Mouse (Mus musculus) neural tube, embryonic 13.5 days (tissue): ENCODE measurements around the gene Zfp652. TPM values are rescaled to one million over a fixed set of nuclear protein-coding genes. Genes with fewer than 3 reads are reported as not detected.
A peak's percentile ranks its signal among the peaks of the same experiment; 100 is the strongest.

ENCODE experiments used
- ATAC-seq: fragments of 200-750 bp; cut with Nextera tagmentation; 2 replicates; pipeline ENCODE4 v1.8.0; 2017; ENCODE audit warnings: low read depth, mild to moderate bottlenecking, moderate TSS enrichment, moderate library complexity
- H3K27ac ChIP-seq: fragments of 300-500 bp; sonication (generic); replicated peaks from 2 replicates; pipeline ENCODE4 v1.5.1; 2015; ENCODE audit warnings: moderate library complexity, mild to moderate bottlenecking, inconsistent platforms
- H3K27me3 ChIP-seq: fragments of 300-500 bp; sonication (generic); 2 replicates; pipeline ENCODE4 v1.6.1; 2015; ENCODE audit warnings: mild to moderate bottlenecking, inconsistent platforms
- H3K36me3 ChIP-seq: fragments of 300-500 bp; sonication (generic); 2 replicates; pipeline ENCODE4 v1.6.1; 2015; ENCODE audit warnings: mild to moderate bottlenecking, inconsistent platforms
- H3K4me1 ChIP-seq: fragments of 300-500 bp; sonication (generic); replicated peaks from 2 replicates; pipeline ENCODE4 v1.6.1; 2015; ENCODE audit warnings: inconsistent platforms
- H3K4me2 ChIP-seq: fragments of 300-500 bp; sonication (generic); 2 replicates; pipeline ENCODE4 v1.6.1; 2015; ENCODE audit warnings: inconsistent platforms, mild to moderate bottlenecking, moderate library complexity
- H3K4me3 ChIP-seq: fragments of 300-500 bp; sonication (generic); 2 replicates; pipeline ENCODE4 v1.5.1; 2015; ENCODE audit warnings: mild to moderate bottlenecking, inconsistent platforms
- H3K9ac ChIP-seq: fragments of 300-500 bp; sonication (generic); 2 replicates; pipeline ENCODE4 v1.6.1; 2015; ENCODE audit warnings: moderate library complexity, mild to moderate bottlenecking, inconsistent platforms
- H3K9me3 ChIP-seq: fragments of 300-500 bp; sonication (generic); 2 replicates; pipeline ENCODE4 v1.6.1; 2016; ENCODE audit warnings: inconsistent platforms
- WGBS: fragments of 180-500 bp; shearing (Covaris S2); methylation state at CpG from one replicate; pipeline ENCODE4 v1.1.7; 2015; 5-methylcytosine and 5-hydroxymethylcytosine counted together
- polyA plus RNA-seq: library from polyadenylated mRNA; unstranded; fragments of >200 nt; fragmentation: Nextera tagmentation; extraction: Ambion mirVana; gene quantifications from 2 replicates; pipeline ENCODE4 v1.2.1, GENCODE M21; 2015

The Zfp652 gene
- polyA plus RNA-seq, 1 experiment from 2014 or later, result 30.1 TPM

GRCm38 (mm10) chr11:95688515-95688914, 24.0 kb upstream of the Zfp652 start:
- no peak overlapping the region for H3K9ac ChIP-seq

GRCm38 (mm10) chr11:95688981-95689380, 23.5 kb upstream of the Zfp652 start:
- H3K9me3 ChIP-seq, result no peaks in the 10 kb centered on the region
- no peak overlapping the region for H3K4me2 ChIP-seq
- no peaks in the 10 kb centered on the region for H3K36me3 ChIP-seq
- H3K4me3 ChIP-seq, result no peak overlapping the region
- no peaks in the 10 kb centered on the region for H3K27me3 ChIP-seq
- no peak overlapping the region for H3K9ac ChIP-seq
- 84% methylated on average over 7 of the region's 7 CpGs for WGBS
- H3K4me1 ChIP-seq, result no peaks in the 10 kb centered on the region
- no peak overlapping the region for H3K27ac ChIP-seq
- ATAC-seq, result no peak

More at GRCm38 (mm10) chr11:95688515-95688914, 24.0 kb upstream of the Zfp652 start:
- no peak for ATAC-seq
- Histone ChIP-seq H3K27ac (no peak overlapping the region), H3K27me3 (no peaks in the 10 kb centered on the region), H3K36me3 (no peaks in the 10 kb centered on the region), H3K4me2 (no peak overlapping the region), H3K4me3 (no peak overlapping the region), H3K9me3 (no peaks in the 10 kb centered on the region), H3K4me1 (no peaks in the 10 kb centered on the region)
- 72% methylated on average over 6 of the region's 6 CpGs for WGBS

- no peak for ATAC-seq
- H3K4me1 ChIP-seq, result no peaks in the 10 kb centered on the region
- H3K27me3 ChIP-seq, result no peaks in the 10 kb centered on the region
- no peak overlapping the region for H3K27ac ChIP-seq
- no peak overlapping the region for H3K9ac ChIP-seq
- 82% methylated on average over 3 of the region's 3 CpGs for WGBS
- no peaks in the 10 kb centered on the region for H3K36me3 ChIP-seq
- H3K4me3 ChIP-seq, result no peak overlapping the region
- no peaks in the 10 kb centered on the region for H3K9me3 ChIP-seq
- no peak overlapping the region for H3K4me2 ChIP-seq
These were observed 22.9 kb upstream of the Zfp652 start for GRCm38 (mm10) chr11:95689544-95689943.

- Histone ChIP-seq H3K4me2 (no peak overlapping the region), H3K4me1 (no peaks in the 10 kb centered on the region), H3K9ac (no peak overlapping the region), H3K4me3 (no peak overlapping the region), H3K27me3 (no peaks in the 10 kb centered on the region), H3K27ac (no peak overlapping the region), H3K9me3 (no peaks in the 10 kb centered on the region), H3K36me3 (no peaks in the 10 kb centered on the region)
- ATAC-seq, result no peak
- 81% methylated on average over 5 of the region's 5 CpGs for WGBS
These were observed 13.9 kb upstream of the Zfp652 start for GRCm38 (mm10) chr11:95698541-95698940.

GRCm38 (mm10) chr11:95700778-95701739, 11.4 kb upstream of the Zfp652 start:
- 95% methylated on average over 13 of the region's 13 CpGs for WGBS
- Histone ChIP-seq H3K9ac (no peak overlapping the region), H3K4me1 (no peaks in the 10 kb centered on the region), H3K36me3 (no peaks in the 10 kb centered on the region), H3K9me3 (no peaks in the 10 kb centered on the region), H3K4me3 (no peak overlapping the region), H3K27ac (no peak overlapping the region), H3K27me3 (no peaks in the 10 kb centered on the region), H3K4me2 (no peak overlapping the region)
- ATAC-seq, result no peak

- H3K4me1 ChIP-seq, result no peaks in the 10 kb centered on the region
- ATAC-seq, result no peak
- no peaks in the 10 kb centered on the region for H3K9me3 ChIP-seq
- H3K27me3 ChIP-seq, result no peaks in the 10 kb centered on the region
- H3K27ac ChIP-seq, result no peak overlapping the region
- no peak overlapping the region for H3K4me3 ChIP-seq
- H3K36me3 ChIP-seq, result no peaks in the 10 kb centered on the region
- WGBS, result 93% methylated on average over 12 of the region's 12 CpGs
- no peak overlapping the region for H3K4me2 ChIP-seq
- H3K9ac ChIP-seq, result no peak overlapping the region
These were observed 8.2 kb upstream of the Zfp652 start for GRCm38 (mm10) chr11:95704032-95704969.

- Histone ChIP-seq H3K4me1 (no peaks in the 10 kb centered on the region), H3K27me3 (no peaks in the 10 kb centered on the region), H3K27ac (no peak overlapping the region), H3K4me3 (no peak overlapping the region), H3K9me3 (no peaks in the 10 kb centered on the region), H3K4me2 (no peak overlapping the region), H3K9ac (no peak overlapping the region), H3K36me3 (no peaks in the 10 kb centered on the region)
- 58% methylated on average over 4 of the region's 4 CpGs for WGBS
- ATAC-seq, result no peak
These were observed 7.5 kb upstream of the Zfp652 start for GRCm38 (mm10) chr11:95704970-95705330.

GRCm38 (mm10) chr11:95709534-95710040, 2.9 kb upstream of the Zfp652 start:
- H3K36me3 ChIP-seq, result no peaks in the 10 kb centered on the region
- H3K27ac ChIP-seq, result no peak overlapping the region
- peaks cover 13% of the 10 kb centered on the region for H3K4me1 ChIP-seq
- H3K4me3 ChIP-seq, result no peak overlapping the region
- H3K9me3 ChIP-seq, result no peaks in the 10 kb centered on the region
- no peak overlapping the region for H3K9ac ChIP-seq
- no peak overlapping the region for H3K4me2 ChIP-seq
- WGBS, result 92% methylated on average over 6 of the region's 6 CpGs
- no peak for ATAC-seq
- no peaks in the 10 kb centered on the region for H3K27me3 ChIP-seq

GRCm38 (mm10) chr11:95710478-95710877, 2.0 kb upstream of the Zfp652 start:
- WGBS, result 85% methylated on average over 7 of the region's 7 CpGs
- Histone ChIP-seq H3K4me3 (no peak overlapping the region), H3K27me3 (no peaks in the 10 kb centered on the region), H3K9ac (no peak overlapping the region), H3K27ac (no peak overlapping the region), H3K4me2 (no peak overlapping the region), H3K4me1 (peaks cover 22% of the 10 kb centered on the region), H3K36me3 (no peaks in the 10 kb centered on the region), H3K9me3 (no peaks in the 10 kb centered on the region)
- no peak for ATAC-seq

- Histone ChIP-seq H3K4me1 (peaks cover 31% of the 10 kb centered on the region), H3K27me3 (no peaks in the 10 kb centered on the region), H3K4me2 (peak overlapping the region; percentile 89), H3K9me3 (no peaks in the 10 kb centered on the region), H3K27ac (peak overlapping the region; percentile 99), H3K4me3 (peak overlapping the region; percentile 96), H3K9ac (peak overlapping the region; percentile 98), H3K36me3 (no peaks in the 10 kb centered on the region)
- WGBS, result 35% methylated on average over 12 of the region's 12 CpGs
- ATAC-seq, result peak; percentile 33; the same call in 1 of the 2 replicates
These were observed 349 bp upstream of the Zfp652 start for GRCm38 (mm10) chr11:95712085-95712562.

GRCm38 (mm10) chr11:95713225-95713810, 845 bp downstream of the Zfp652 start:
- H3K9ac ChIP-seq, result peak overlapping the region; percentile 98
- peaks cover 31% of the 10 kb centered on the region for H3K4me1 ChIP-seq
- H3K36me3 ChIP-seq, result no peaks in the 10 kb centered on the region
- 1% methylated on average over 48 of the region's 49 CpGs for WGBS
- H3K4me3 ChIP-seq, result peak overlapping the region; percentile 96
- no peaks in the 10 kb centered on the region for H3K27me3 ChIP-seq
- H3K9me3 ChIP-seq, result no peaks in the 10 kb centered on the region
- peak; percentile 70 for ATAC-seq
- H3K27ac ChIP-seq, result peak overlapping the region; percentile 99
- peak overlapping the region; percentile 89 for H3K4me2 ChIP-seq
